Mouse (Mus musculus): ENCODE measurements at regions not wholly inside any gene's neighbourhood (a gene's known extent, or its start where the extent isn't known, plus 50 kb on each side); places are given as distances from the start of the nearest gene placed in this dataset.

DNA sequence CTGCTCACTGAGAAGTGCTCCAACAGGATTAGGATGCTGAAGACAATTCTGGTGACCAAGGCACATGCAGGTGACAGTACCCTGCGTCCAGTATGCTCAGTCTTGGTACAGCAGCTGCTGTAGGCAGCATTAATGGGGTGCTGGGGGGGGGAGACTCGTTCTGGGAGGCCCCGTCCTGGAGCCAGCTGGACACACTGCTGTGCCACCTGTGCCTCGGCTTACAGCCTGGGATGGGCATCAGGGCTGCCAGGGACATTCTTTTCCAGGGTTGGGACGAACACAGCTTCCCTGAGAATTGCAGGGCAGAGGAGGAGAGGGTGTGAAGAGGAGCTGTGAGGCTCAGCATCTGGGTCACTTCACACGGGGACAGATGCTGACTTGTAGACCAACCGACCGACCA lies 135.3 kb downstream of the Zfp36l2 start:
- Histone ChIP-seq H3ac (ENCODE audit: control insufficient read depth, insufficient read length) (no peak overlapping the region), H3K4me3 (no peak overlapping the region), H3K36me3 (ENCODE audit: control insufficient read depth, insufficient read depth) (no peaks in the 10 kb centered on the region), H3K79me2 (ENCODE audit: control insufficient read depth, insufficient read depth) (no peaks in the 10 kb centered on the region), H3K27me3 (ENCODE audit: control insufficient read depth, insufficient read depth, insufficient read length) (no peaks in the 10 kb centered on the region), H3K4me2 (ENCODE audit: low read depth) (no peak overlapping the region)
- no peak for TF ChIP-seq POLR2A (IDR thresholded peaks at IDR 0.05; ENCODE audit: insufficient read length, low read depth)
- TF ChIP-seq POLR2AphosphoS2 (IDR thresholded peaks at IDR 0.05; ENCODE audit: insufficient read length, low read depth): no peak
- TF ChIP-seq MYOG (IDR thresholded peaks at IDR 0.05; ENCODE audit: control insufficient read depth in 1 of 3, insufficient read depth in 1 of 3, insufficient read length in 2 of 3, low read depth in 2 of 3): peak in 1 of 3 experiments; percentile 16
- TF ChIP-seq USF1 (IDR thresholded peaks at IDR 0.05; ENCODE audit: low read depth): no peak
- no peak for TF ChIP-seq TCF3 (IDR thresholded peaks at IDR 0.05; ENCODE audit: insufficient read length, low read depth)
- TF ChIP-seq MAX (IDR thresholded peaks at IDR 0.05; ENCODE audit: low read depth): no peak
- TF ChIP-seq E2F4 (IDR thresholded peaks at IDR 0.05; ENCODE audit: insufficient read depth): no peak
- peak in 1 of 3 experiments; percentile 44 for TF ChIP-seq MYOD1 (IDR thresholded peaks at IDR 0.05; ENCODE audit: control insufficient read depth in 1 of 3, insufficient read length in 2 of 3, low read depth in 2 of 3)
- no peak for TF ChIP-seq TCF12 (IDR thresholded peaks at IDR 0.05; ENCODE audit: insufficient read depth, poor library complexity, severe bottlenecking)
- no peak for TF ChIP-seq CEBPB (IDR thresholded peaks at IDR 0.05; ENCODE audit: insufficient read depth, poor library complexity, severe bottlenecking)
- TF ChIP-seq REST (IDR thresholded peaks at IDR 0.05; ENCODE audit: insufficient read depth, insufficient read length): no peak
- no peak for TF ChIP-seq SRF (IDR thresholded peaks at IDR 0.05; ENCODE audit: control insufficient read depth, insufficient read length, low read depth)

DNA sequence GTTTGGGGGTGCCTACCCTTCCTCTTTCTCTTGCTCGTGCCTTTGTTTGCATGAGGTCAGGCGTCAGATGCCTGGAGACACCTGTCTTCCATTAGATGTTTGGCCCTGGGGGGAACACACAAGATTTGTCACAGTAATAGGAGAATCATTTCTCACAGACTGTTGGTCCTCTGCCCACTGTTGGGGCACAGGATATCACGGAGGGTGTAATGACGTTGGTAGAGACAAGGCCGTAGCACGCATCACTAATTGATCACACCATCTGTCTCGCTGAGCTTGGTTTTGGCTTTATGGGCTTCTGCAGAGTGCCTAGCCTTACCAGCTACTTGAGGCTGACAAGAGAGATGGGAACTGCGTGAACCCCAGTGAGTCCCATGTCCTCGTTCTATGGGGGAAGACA lies 136.5 kb downstream of the Zfp36l2 start:
- TF ChIP-seq MAX (IDR thresholded peaks at IDR 0.05; ENCODE audit: low read depth) (no peak), POLR2AphosphoS2 (IDR thresholded peaks at IDR 0.05; ENCODE audit: insufficient read length, low read depth) (no peak), MYOG (IDR thresholded peaks at IDR 0.05; ENCODE audit: control insufficient read depth in 1 of 3, insufficient read depth in 1 of 3, insufficient read length in 2 of 3, low read depth in 2 of 3) (no peak), POLR2A (IDR thresholded peaks at IDR 0.05; ENCODE audit: insufficient read length, low read depth) (no peak), TCF3 (IDR thresholded peaks at IDR 0.05; ENCODE audit: insufficient read length, low read depth) (no peak), REST (IDR thresholded peaks at IDR 0.05; ENCODE audit: insufficient read depth, insufficient read length) (no peak), CEBPB (IDR thresholded peaks at IDR 0.05; ENCODE audit: insufficient read depth, poor library complexity, severe bottlenecking) (no peak), MYOD1 (IDR thresholded peaks at IDR 0.05; ENCODE audit: control insufficient read depth in 1 of 3, insufficient read length in 2 of 3, low read depth in 2 of 3) (no peak), E2F4 (IDR thresholded peaks at IDR 0.05; ENCODE audit: insufficient read depth) (no peak), USF1 (IDR thresholded peaks at IDR 0.05; ENCODE audit: low read depth) (no peak)
- Histone ChIP-seq H3K4me2 (ENCODE audit: low read depth) (no peak overlapping the region), H3K79me2 (ENCODE audit: control insufficient read depth, insufficient read depth) (no peaks in the 10 kb centered on the region)

GRCm38 (mm10) chr17:84048533-84048932 lies 139.2 kb downstream of the Zfp36l2 start:
- H3K36me3 ChIP-seq (ENCODE audit: control insufficient read depth, insufficient read depth): no peaks in the 10 kb centered on the region
- TF ChIP-seq E2F4 (IDR thresholded peaks at IDR 0.05; ENCODE audit: insufficient read depth) (no peak), MYOD1 (IDR thresholded peaks at IDR 0.05; ENCODE audit: control insufficient read depth in 1 of 3, insufficient read length in 2 of 3, low read depth in 2 of 3) (no peak)
- no peaks in the 10 kb centered on the region for H3K27me3 ChIP-seq (ENCODE audit: control insufficient read depth, insufficient read depth, insufficient read length)
- no peaks in the 10 kb centered on the region for H3K79me2 ChIP-seq (ENCODE audit: control insufficient read depth, insufficient read depth)
- H3K4me3 ChIP-seq: no peak overlapping the region
- no peak overlapping the region for H3K4me2 ChIP-seq (ENCODE audit: low read depth)
- H3ac ChIP-seq (ENCODE audit: control insufficient read depth, insufficient read length): no peak overlapping the region

More for the DNA sequence above, 136.5 kb downstream of the Zfp36l2 start:
- no peak overlapping the region for H3ac ChIP-seq (ENCODE audit: control insufficient read depth, insufficient read length)
- no peaks in the 10 kb centered on the region for H3K27me3 ChIP-seq (ENCODE audit: control insufficient read depth, insufficient read depth, insufficient read length)
- no peak overlapping the region for H3K4me3 ChIP-seq
- H3K36me3 ChIP-seq (ENCODE audit: control insufficient read depth, insufficient read depth): no peaks in the 10 kb centered on the region

DNA sequence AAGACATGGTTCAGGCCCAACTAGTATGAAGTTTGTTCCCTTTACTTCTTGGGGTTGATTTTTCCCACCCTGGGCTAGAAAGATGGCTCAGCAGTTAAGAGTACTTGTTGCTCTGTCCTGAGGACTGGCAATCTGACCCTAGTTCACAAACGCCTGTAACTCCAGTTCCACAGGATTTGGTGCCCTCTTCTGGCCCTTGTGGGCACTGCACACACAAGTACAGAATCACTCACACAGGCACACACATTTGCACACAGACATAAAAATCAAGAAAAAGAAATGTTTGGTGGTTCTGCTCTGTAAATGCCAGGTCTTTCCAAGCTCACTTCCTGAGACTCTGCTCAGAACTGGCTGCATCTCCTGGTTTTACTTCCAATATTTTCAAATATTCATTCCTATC lies 140.2 kb downstream of the Zfp36l2 start:
- H3K79me2 ChIP-seq (ENCODE audit: control insufficient read depth, insufficient read depth): no peaks in the 10 kb centered on the region
- H3K4me3 ChIP-seq: no peak overlapping the region
- no peaks in the 10 kb centered on the region for H3K36me3 ChIP-seq (ENCODE audit: control insufficient read depth, insufficient read depth)
- TF ChIP-seq CEBPB (IDR thresholded peaks at IDR 0.05; ENCODE audit: insufficient read depth, poor library complexity, severe bottlenecking): no peak
- TF ChIP-seq SRF (IDR thresholded peaks at IDR 0.05; ENCODE audit: control insufficient read depth, insufficient read length, low read depth): no peak
- no peak for TF ChIP-seq POLR2A (IDR thresholded peaks at IDR 0.05; ENCODE audit: insufficient read length, low read depth)
- TF ChIP-seq TCF3 (IDR thresholded peaks at IDR 0.05; ENCODE audit: insufficient read length, low read depth): no peak
- TF ChIP-seq USF1 (IDR thresholded peaks at IDR 0.05; ENCODE audit: low read depth): no peak
- no peak for TF ChIP-seq REST (IDR thresholded peaks at IDR 0.05; ENCODE audit: insufficient read depth, insufficient read length)
- no peak for TF ChIP-seq TCF12 (IDR thresholded peaks at IDR 0.05; ENCODE audit: insufficient read depth, poor library complexity, severe bottlenecking)
- TF ChIP-seq MYOG (IDR thresholded peaks at IDR 0.05; ENCODE audit: control insufficient read depth in 1 of 3, insufficient read depth in 1 of 3, insufficient read length in 2 of 3, low read depth in 2 of 3): no peak
- TF ChIP-seq POLR2AphosphoS2 (IDR thresholded peaks at IDR 0.05; ENCODE audit: insufficient read length, low read depth): no peak
- no peak for TF ChIP-seq MYOD1 (IDR thresholded peaks at IDR 0.05; ENCODE audit: control insufficient read depth in 1 of 3, insufficient read length in 2 of 3, low read depth in 2 of 3)
- no peak for TF ChIP-seq E2F4 (IDR thresholded peaks at IDR 0.05; ENCODE audit: insufficient read depth)
- TF ChIP-seq MAX (IDR thresholded peaks at IDR 0.05; ENCODE audit: low read depth): no peak
- H3ac ChIP-seq (ENCODE audit: control insufficient read depth, insufficient read length): no peak overlapping the region
- H3K4me2 ChIP-seq (ENCODE audit: low read depth): no peak overlapping the region
- no peaks in the 10 kb centered on the region for H3K27me3 ChIP-seq (ENCODE audit: control insufficient read depth, insufficient read depth, insufficient read length)

DNA sequence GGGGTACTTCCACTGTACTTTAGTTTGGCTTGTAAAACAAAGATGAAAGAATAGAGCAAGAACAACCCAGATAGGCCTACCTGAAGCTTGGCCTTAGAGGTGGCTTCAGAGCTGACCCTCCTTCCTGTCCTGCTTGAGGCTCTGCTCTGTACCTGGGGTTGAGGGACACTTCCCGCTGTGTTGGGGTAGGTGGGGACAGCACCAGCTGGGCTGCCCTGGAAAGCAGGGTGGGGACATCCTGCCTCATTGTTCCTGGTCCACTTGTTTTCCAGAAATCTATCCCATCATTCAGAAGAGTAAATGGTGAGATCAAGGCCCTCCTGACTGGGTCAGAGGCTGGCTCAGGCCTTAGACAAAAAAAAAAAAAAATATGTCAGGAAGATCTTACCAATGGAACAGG lies 141.9 kb downstream of the Zfp36l2 start:
- Histone ChIP-seq H3K4me2 (ENCODE audit: low read depth) (no peak overlapping the region), H3K27me3 (ENCODE audit: control insufficient read depth, insufficient read depth, insufficient read length) (no peaks in the 10 kb centered on the region), H3ac (ENCODE audit: control insufficient read depth, insufficient read length) (no peak overlapping the region), H3K79me2 (ENCODE audit: control insufficient read depth, insufficient read depth) (no peaks in the 10 kb centered on the region), H3K36me3 (ENCODE audit: control insufficient read depth, insufficient read depth) (no peaks in the 10 kb centered on the region), H3K4me3 (no peak overlapping the region)
- TF ChIP-seq POLR2A (IDR thresholded peaks at IDR 0.05; ENCODE audit: insufficient read length, low read depth) (no peak), TCF3 (IDR thresholded peaks at IDR 0.05; ENCODE audit: insufficient read length, low read depth) (no peak), REST (IDR thresholded peaks at IDR 0.05; ENCODE audit: insufficient read depth, insufficient read length) (no peak), MYOG (IDR thresholded peaks at IDR 0.05; ENCODE audit: control insufficient read depth in 1 of 3, insufficient read depth in 1 of 3, insufficient read length in 2 of 3, low read depth in 2 of 3) (no peak), USF1 (IDR thresholded peaks at IDR 0.05; ENCODE audit: low read depth) (no peak), E2F4 (IDR thresholded peaks at IDR 0.05; ENCODE audit: insufficient read depth) (no peak), CEBPB (IDR thresholded peaks at IDR 0.05; ENCODE audit: insufficient read depth, poor library complexity, severe bottlenecking) (no peak), SRF (IDR thresholded peaks at IDR 0.05; ENCODE audit: control insufficient read depth, insufficient read length, low read depth) (no peak), MAX (IDR thresholded peaks at IDR 0.05; ENCODE audit: low read depth) (no peak), POLR2AphosphoS2 (IDR thresholded peaks at IDR 0.05; ENCODE audit: insufficient read length, low read depth) (no peak), TCF12 (IDR thresholded peaks at IDR 0.05; ENCODE audit: insufficient read depth, poor library complexity, severe bottlenecking) (no peak), MYOD1 (IDR thresholded peaks at IDR 0.05; ENCODE audit: control insufficient read depth in 1 of 3, insufficient read length in 2 of 3, low read depth in 2 of 3) (no peak)
